Mouse (Mus musculus): ENCODE data around the gene Epn2.

DNA sequence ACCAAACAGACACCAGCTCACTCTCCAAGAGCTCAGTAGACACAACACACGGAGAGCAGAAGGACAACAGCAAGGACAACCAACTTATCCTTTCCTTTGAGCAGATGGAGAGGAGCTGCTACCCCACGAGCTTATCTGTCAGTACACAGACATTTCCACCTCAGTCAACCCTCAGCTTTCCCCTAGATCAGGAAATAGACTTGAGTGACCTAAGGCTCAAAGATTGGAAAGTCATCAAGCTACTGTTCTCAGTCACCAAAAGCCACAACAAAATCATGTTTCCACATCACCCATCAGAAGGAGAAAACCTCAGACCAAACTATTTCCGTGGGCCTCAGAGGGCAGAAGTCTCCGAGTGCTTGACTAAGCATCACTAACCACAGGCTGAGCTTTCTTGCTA is 15.5 kb downstream of the Epn2 start:
- no peak for TF ChIP-seq CTCF (IDR thresholded peaks at IDR 0.05; ENCODE audit: insufficient read depth, low read length)
- no peak for TF ChIP-seq POLR2A (IDR thresholded peaks at IDR 0.05; ENCODE audit: borderline replicate concordance, extremely low read depth, low read depth, low read length)

Data from lung, adult 2 months (tissue).